Mouse (Mus musculus): Measurements from ENCODE around the gene Nop16.
A peak's percentile ranks its signal among the peaks of the same experiment; 100 is the strongest.

Nop16 gene

GRCm38 (mm10) chr13:54596870-54597269 lies 7.0 kb upstream of the Nop16 start:
- DNase-seq (ENCODE audit: low read depth, low spot score), result no peak

- no peak for DNase-seq (ENCODE audit: low read depth, low spot score)
Measured at GRCm38 (mm10) chr13:54596107-54596690, 6.3 kb upstream of the Nop16 start.

GRCm38 (mm10) chr13:54593617-54594016 lies 3.7 kb upstream of the Nop16 start:
- DNase-seq (ENCODE audit: low read depth, low spot score), result no peak

- DNase-seq (ENCODE audit: low read depth, low spot score), result no peak
Measured at GRCm38 (mm10) chr13:54591776-54592356, 2.0 kb upstream of the Nop16 start.

GRCm38 (mm10) chr13:54589414-54589995 lies 385 bp downstream of the Nop16 start:
- no peak for DNase-seq (ENCODE audit: low read depth, low spot score)

- no peak for DNase-seq (ENCODE audit: low read depth, low spot score)
Measured at GRCm38 (mm10) chr13:54585831-54586230, 4.1 kb downstream of the Nop16 start.

GRCm38 (mm10) chr13:54582860-54583259 lies 7.0 kb downstream of the Nop16 start:
- no peak for DNase-seq (ENCODE audit: low read depth, low spot score)

- no peak for DNase-seq (ENCODE audit: low read depth, low spot score)
Measured at GRCm38 (mm10) chr13:54582126-54582525, 7.8 kb downstream of the Nop16 start.

- DNase-seq (ENCODE audit: low read depth, low spot score), result no peak
Measured at GRCm38 (mm10) chr13:54581385-54581784, 8.5 kb downstream of the Nop16 start.

- DNase-seq (ENCODE audit: low read depth, low spot score), result no peak
Measured at GRCm38 (mm10) chr13:54577652-54578507, 12.0 kb downstream of the Nop16 start.

- no peak for DNase-seq (ENCODE audit: low read depth, low spot score)
Measured at GRCm38 (mm10) chr13:54575489-54575888, 14.4 kb downstream of the Nop16 start.

GRCm38 (mm10) chr13:54574854-54575481 lies 14.9 kb downstream of the Nop16 start, which contains the start of gene Arl10:
TSS of gene Arl10 (plus strand) at chr13:54575015.
- no peak for DNase-seq (ENCODE audit: low read depth, low spot score)

- no peak for DNase-seq (ENCODE audit: low read depth, low spot score)
Measured at GRCm38 (mm10) chr13:54572621-54573020, 17.3 kb downstream of the Nop16 start.

- DNase-seq (ENCODE audit: low read depth, low spot score), result no peak
Measured at GRCm38 (mm10) chr13:54571637-54572036, 18.3 kb downstream of the Nop16 start.

GRCm38 (mm10) chr13:54570736-54571135 lies 19.2 kb downstream of the Nop16 start:
- no peak for DNase-seq (ENCODE audit: low read depth, low spot score)

GRCm38 (mm10) chr13:54569282-54569681 lies 20.6 kb downstream of the Nop16 start:
- no peak for DNase-seq (ENCODE audit: low read depth, low spot score)

- DNase-seq (ENCODE audit: low read depth, low spot score), result no peak
Measured at GRCm38 (mm10) chr13:54568380-54568779, 21.5 kb downstream of the Nop16 start.

- no peak for DNase-seq (ENCODE audit: low read depth, low spot score)
Measured at GRCm38 (mm10) chr13:54565594-54566345, 24.1 kb downstream of the Nop16 start.

- DNase-seq (ENCODE audit: low read depth, low spot score), result peak; percentile 84
Measured at GRCm38 (mm10) chr13:54565201-54565581, 24.7 kb downstream of the Nop16 start, which contains the start of gene 4833439L19Rik. TSS of gene 4833439L19Rik (minus strand) at chr13:54565435.

GRCm38 (mm10) chr13:54564232-54565200 lies 25.4 kb downstream of the Nop16 start:
- DNase-seq (ENCODE audit: low read depth, low spot score), result no peak

All from c-Kit-negative CD71-positive TER-119-positive erythroid progenitor cells, embryonic 14.5 days (primary cell).